Mouse (Mus musculus) hindbrain, postnatal 0 days (tissue): ENCODE data around the gene Dgkk. TPM values are rescaled to one million over a fixed set of nuclear protein-coding genes. Genes with fewer than 3 reads are reported as not detected.
A peak's percentile ranks its signal among the peaks of the same experiment; 100 is the strongest.

Experiments used
- ATAC-seq: fragments of 200-750 bp; cut with Nextera tagmentation; 2 replicates; pipeline ENCODE4 v1.8.0; 2017; ENCODE audit warnings: mild to moderate bottlenecking, moderate TSS enrichment, moderate library complexity
- DNase-seq: peaks from one replicate; pipeline ENCODE4 v3.0.0-alpha.2; 2015; ENCODE audit warnings: low spot score
- H3K27ac ChIP-seq: fragments of 300-500 bp; sonication (generic); 2 replicates; pipeline ENCODE4 v1.5.1; 2014; ENCODE audit warnings: mild to moderate bottlenecking
- H3K27me3 ChIP-seq: fragments of 300-500 bp; sonication (generic); 2 replicates; pipeline ENCODE4 v1.6.1; 2014; ENCODE audit warnings: low read length, mixed read lengths; ENCODE audit not compliant: insufficient read depth
- H3K36me3 ChIP-seq: fragments of 300-500 bp; sonication (generic); 2 replicates; pipeline ENCODE4 v1.6.1; 2014; ENCODE audit warnings: low read length, mixed read lengths; ENCODE audit not compliant: insufficient read depth
- H3K4me1 ChIP-seq: fragments of 300-500 bp; sonication (generic); 2 replicates; pipeline ENCODE4 v1.6.1; 2014; ENCODE audit warnings: antibody characterized with exemption, low read length, mixed read lengths; ENCODE audit not compliant: insufficient read depth
- H3K4me2 ChIP-seq: fragments of 300-500 bp; sonication (generic); 2 replicates; pipeline ENCODE4 v1.6.1; 2014; ENCODE audit warnings: low read depth, mild to moderate bottlenecking, low read length, moderate library complexity, mixed read lengths
- H3K4me3 ChIP-seq: fragments of 300-500 bp; sonication (generic); 2 replicates; pipeline ENCODE4 v1.5.1; 2014; ENCODE audit warnings: low read length
- H3K9ac ChIP-seq: fragments of 300-500 bp; sonication (generic); replicated peaks from 2 replicates; pipeline ENCODE4 v1.6.1; 2014; ENCODE audit warnings: mild to moderate bottlenecking, low read length, moderate library complexity, mixed read lengths
- H3K9me3 ChIP-seq: fragments of 300-500 bp; sonication (generic); 2 replicates; pipeline ENCODE4 v1.6.1; 2016; ENCODE audit warnings: low read length, mixed read lengths
- CTCF ChIP-seq: IDR thresholded peaks from 2 replicates; pipeline ENCODE4 v1.5.1; 2016; ENCODE audit warnings: antibody characterized with exemption, control low read depth, low read depth
- WGBS: fragments of 180-500 bp; shearing (Covaris S2); extraction: QIAGEN DNeasy Blood & Tissue Kit; methylation state at CpG from one replicate; pipeline ENCODE4 v1.1.7; 2014; 5-methylcytosine and 5-hydroxymethylcytosine counted together
- polyA plus RNA-seq: library from polyadenylated mRNA; unstranded; fragments of >200 nt; fragmentation: Nextera tagmentation; extraction: Ambion mirVana; gene quantifications from 2 replicates; pipeline ENCODE4 v1.2.1, GENCODE M21; 2015
- total RNA-seq: library from RNA; depleted of rRNA; stranded (reverse); fragments of >200 nt; gene quantifications from 2 replicates; pipeline ENCODE4 v1.2.3, GENCODE M21; 2014

Gene Dgkk
- total and polyA plus RNA-seq, 2 experiments from 2014 or later: 3.3 to 7.6 TPM

GRCm38 (mm10) chrX:6832553-6832952, 53.4 kb downstream of the Dgkk start:
- Histone ChIP-seq H3K9me3 (no peaks in the 10 kb centered on the region), H3K4me1 (no peaks in the 10 kb centered on the region), H3K27me3 (no peaks in the 10 kb centered on the region), H3K36me3 (no peaks in the 10 kb centered on the region), H3K27ac (no peak overlapping the region), H3K4me3 (no peak overlapping the region), H3K9ac (no peak overlapping the region), H3K4me2 (no peak overlapping the region)
- peak; percentile 26 for DNase-seq
- WGBS: 66% methylated on average over 2 of the region's 2 CpGs
- ATAC-seq: no peak
- TF ChIP-seq CTCF: peak; percentile 40; the same call in 1 of the 2 replicates

- H3K4me1 ChIP-seq: no peaks in the 10 kb centered on the region
- ATAC-seq (no peak), DNase-seq (no peak)
- no peak overlapping the region for H3K9ac ChIP-seq
- H3K27ac ChIP-seq: no peak overlapping the region
- H3K36me3 ChIP-seq: no peaks in the 10 kb centered on the region
- H3K27me3 ChIP-seq: no peaks in the 10 kb centered on the region
- no peaks in the 10 kb centered on the region for H3K9me3 ChIP-seq
- H3K4me3 ChIP-seq: no peak overlapping the region
- no peak for TF ChIP-seq CTCF
- H3K4me2 ChIP-seq: no peak overlapping the region
- 60% methylated on average over 3 of the region's 3 CpGs for WGBS
Observed at GRCm38 (mm10) chrX:6853466-6853865, 74.4 kb downstream of the Dgkk start.

GRCm38 (mm10) chrX:6854136-6854535, 75.0 kb downstream of the Dgkk start:
- WGBS: 82% methylated on average over 5 of the region's 5 CpGs
- H3K9me3 ChIP-seq: no peaks in the 10 kb centered on the region
- no peak overlapping the region for H3K4me2 ChIP-seq
- H3K27me3 ChIP-seq: no peaks in the 10 kb centered on the region
- H3K9ac ChIP-seq: no peak overlapping the region
- no peaks in the 10 kb centered on the region for H3K4me1 ChIP-seq
- no peak for DNase-seq
- H3K36me3 ChIP-seq: no peaks in the 10 kb centered on the region
- TF ChIP-seq CTCF: no peak
- no peak for ATAC-seq
- no peak overlapping the region for H3K27ac ChIP-seq
- no peak overlapping the region for H3K4me3 ChIP-seq

GRCm38 (mm10) chrX:6893933-6894332, 114.8 kb downstream of the Dgkk start:
- H3K9me3 ChIP-seq: no peaks in the 10 kb centered on the region
- no peak for ATAC-seq
- TF ChIP-seq CTCF: no peak; the same call in 1 of the 2 replicates

GRCm38 (mm10) chrX:6911047-6911446, 131.9 kb downstream of the Dgkk start:
- H3K4me3 ChIP-seq: no peak overlapping the region
- ATAC-seq (no peak), DNase-seq (no peak)
- H3K36me3 ChIP-seq: no peaks in the 10 kb centered on the region
- 0 out of 2 replicates have a peak, but pooled peaks have one; percentile 5 for TF ChIP-seq CTCF
- no peak overlapping the region for H3K27ac ChIP-seq
- H3K4me2 ChIP-seq: no peak overlapping the region
- no peaks in the 10 kb centered on the region for H3K27me3 ChIP-seq
- H3K9ac ChIP-seq: no peak overlapping the region
- WGBS: 85% methylated on average over 2 of the region's 2 CpGs
- H3K4me1 ChIP-seq: no peaks in the 10 kb centered on the region
- H3K9me3 ChIP-seq: no peaks in the 10 kb centered on the region

More at GRCm38 (mm10) chrX:6893933-6894332, 114.8 kb downstream of the Dgkk start:
- H3K4me3 ChIP-seq: no peak overlapping the region
- no peak overlapping the region for H3K4me2 ChIP-seq
- H3K27me3 ChIP-seq: no peaks in the 10 kb centered on the region
- H3K27ac ChIP-seq: no peak overlapping the region
- H3K9ac ChIP-seq: no peak overlapping the region
- no peaks in the 10 kb centered on the region for H3K36me3 ChIP-seq
- peak; percentile 16 for DNase-seq
- no peaks in the 10 kb centered on the region for H3K4me1 ChIP-seq
- WGBS: 34% methylated on average over 5 of the region's 5 CpGs

GRCm38 (mm10) chrX:6922165-6922564, 143.1 kb downstream of the Dgkk start:
- H3K27ac ChIP-seq: no peak overlapping the region
- no peak overlapping the region for H3K4me3 ChIP-seq
- H3K9ac ChIP-seq: no peak overlapping the region
- 63% methylated on average over 5 of the region's 5 CpGs for WGBS
- no peaks in the 10 kb centered on the region for H3K27me3 ChIP-seq
- H3K36me3 ChIP-seq: no peaks in the 10 kb centered on the region
- ATAC-seq (no peak), DNase-seq (no peak)
- no peak overlapping the region for H3K4me2 ChIP-seq
- no peaks in the 10 kb centered on the region for H3K9me3 ChIP-seq
- no peaks in the 10 kb centered on the region for H3K4me1 ChIP-seq
- TF ChIP-seq CTCF: no peak

- TF ChIP-seq CTCF: no peak
- Histone ChIP-seq H3K27ac (no peak overlapping the region), H3K4me2 (no peak overlapping the region), H3K4me1 (no peaks in the 10 kb centered on the region), H3K9ac (no peak overlapping the region), H3K4me3 (no peak overlapping the region), H3K27me3 (no peaks in the 10 kb centered on the region), H3K36me3 (no peaks in the 10 kb centered on the region), H3K9me3 (no peaks in the 10 kb centered on the region)
- whole genome bisulfite sequencing: 77% methylated on average over 4 of the region's 4 CpGs
- DNase-seq: no peak
- no peak for ATAC-seq
Observed at GRCm38 (mm10) chrX:6926224-6926623, 147.1 kb downstream of the Dgkk start.
